Mouse (Mus musculus) embryonic facial prominence, embryonic 12.5 days (tissue): ENCODE data around the gene Smtnl2. TPM values are rescaled to one million over a fixed set of nuclear protein-coding genes. Genes with fewer than 3 reads are reported as not detected.
A peak's percentile ranks its signal among the peaks of the same experiment; 100 is the strongest.
"Not testable (repeated sequence)": the region's sequence is repeated elsewhere in the genome, so short reads cannot be mapped to it uniquely, and the experiment has no call there.

Experiments used
- ATAC-seq: fragments of 200-750 bp; cut with Nextera tagmentation; 2 replicates; pipeline ENCODE4 v1.8.0; 2017; ENCODE audit not compliant: insufficient number of reproducible peaks, insufficient read depth, low FRiP score, low TSS enrichment
- H3K27ac ChIP-seq: fragments of 300-500 bp; sonication (generic); 2 replicates; pipeline ENCODE4 v1.5.1; 2016; ENCODE audit warnings: mild to moderate bottlenecking
- H3K27me3 ChIP-seq: fragments of 300-500 bp; sonication (generic); 2 replicates; pipeline ENCODE4 v1.6.1; 2016; ENCODE audit warnings: mild to moderate bottlenecking, moderate library complexity
- H3K36me3 ChIP-seq: fragments of 300-500 bp; sonication (generic); 2 replicates; pipeline ENCODE4 v1.6.1; 2016; ENCODE audit warnings: mild to moderate bottlenecking
- H3K4me1 ChIP-seq: fragments of 300-500 bp; sonication (generic); 2 replicates; pipeline ENCODE4 v1.6.1; 2016
- H3K4me2 ChIP-seq: fragments of 300-500 bp; sonication (generic); replicated peaks from 2 replicates; pipeline ENCODE4 v1.6.1; 2016; ENCODE audit warnings: mild to moderate bottlenecking, moderate library complexity
- H3K4me3 ChIP-seq: fragments of 300-500 bp; sonication (generic); 2 replicates; pipeline ENCODE4 v1.5.1; 2016; ENCODE audit warnings: mild to moderate bottlenecking
- H3K9ac ChIP-seq: fragments of 300-500 bp; sonication (generic); 2 replicates; pipeline ENCODE4 v1.6.1; 2016; ENCODE audit warnings: mild to moderate bottlenecking, moderate library complexity
- H3K9me3 ChIP-seq: fragments of 300-500 bp; sonication (generic); 2 replicates; pipeline ENCODE4 v1.6.1; 2016; ENCODE audit warnings: mild to moderate bottlenecking, moderate library complexity
- WGBS: fragments of 180-500 bp; shearing (Covaris S2); methylation state at CpG from one replicate; pipeline ENCODE4 v1.1.7; 2016; 5-methylcytosine and 5-hydroxymethylcytosine counted together
- polyA plus RNA-seq: library from polyadenylated mRNA; unstranded; fragments of >200 nt; fragmentation: Nextera tagmentation; extraction: Ambion mirVana; gene quantifications from 2 replicates; pipeline ENCODE4 v1.2.1, GENCODE M21; 2016

Gene Smtnl2
- polyA plus RNA-seq, 1 experiment from 2014 or later = 23.4 TPM

DNA sequence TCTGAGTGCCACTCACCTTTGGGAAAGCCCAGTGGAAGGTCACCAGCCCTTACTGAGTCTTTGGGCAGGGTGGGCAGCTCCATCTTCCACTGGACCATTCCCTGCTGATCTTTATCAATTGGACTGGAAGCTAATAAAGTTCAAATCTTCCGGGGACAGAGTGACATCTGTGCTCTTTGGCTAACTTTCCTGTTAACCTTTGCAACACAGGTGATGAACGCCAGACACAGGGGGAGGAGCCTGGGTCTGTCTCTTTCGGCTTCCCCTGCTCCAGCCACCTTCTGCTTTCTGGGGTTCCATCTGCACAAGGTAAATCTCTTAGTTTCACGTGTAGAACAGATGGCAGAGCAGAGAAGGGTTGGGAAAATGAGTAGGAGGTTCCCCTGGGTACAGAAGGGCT lies 26.9 kb upstream of the Smtnl2 start:
- Histone ChIP-seq H3K9me3 (no peaks in the 10 kb centered on the region), H3K36me3 (peaks cover 13% of the 10 kb centered on the region), H3K4me1 (peaks cover 7% of the 10 kb centered on the region; the same call in 1 of the 2 replicates), H3K4me2 (no peak overlapping the region), H3K4me3 (no peak overlapping the region), H3K27ac (no peak overlapping the region), H3K9ac (no peak overlapping the region), H3K27me3 (no peaks in the 10 kb centered on the region)
- no peak for ATAC-seq
- 61% methylated on average over 4 of the region's 4 CpGs for WGBS

DNA sequence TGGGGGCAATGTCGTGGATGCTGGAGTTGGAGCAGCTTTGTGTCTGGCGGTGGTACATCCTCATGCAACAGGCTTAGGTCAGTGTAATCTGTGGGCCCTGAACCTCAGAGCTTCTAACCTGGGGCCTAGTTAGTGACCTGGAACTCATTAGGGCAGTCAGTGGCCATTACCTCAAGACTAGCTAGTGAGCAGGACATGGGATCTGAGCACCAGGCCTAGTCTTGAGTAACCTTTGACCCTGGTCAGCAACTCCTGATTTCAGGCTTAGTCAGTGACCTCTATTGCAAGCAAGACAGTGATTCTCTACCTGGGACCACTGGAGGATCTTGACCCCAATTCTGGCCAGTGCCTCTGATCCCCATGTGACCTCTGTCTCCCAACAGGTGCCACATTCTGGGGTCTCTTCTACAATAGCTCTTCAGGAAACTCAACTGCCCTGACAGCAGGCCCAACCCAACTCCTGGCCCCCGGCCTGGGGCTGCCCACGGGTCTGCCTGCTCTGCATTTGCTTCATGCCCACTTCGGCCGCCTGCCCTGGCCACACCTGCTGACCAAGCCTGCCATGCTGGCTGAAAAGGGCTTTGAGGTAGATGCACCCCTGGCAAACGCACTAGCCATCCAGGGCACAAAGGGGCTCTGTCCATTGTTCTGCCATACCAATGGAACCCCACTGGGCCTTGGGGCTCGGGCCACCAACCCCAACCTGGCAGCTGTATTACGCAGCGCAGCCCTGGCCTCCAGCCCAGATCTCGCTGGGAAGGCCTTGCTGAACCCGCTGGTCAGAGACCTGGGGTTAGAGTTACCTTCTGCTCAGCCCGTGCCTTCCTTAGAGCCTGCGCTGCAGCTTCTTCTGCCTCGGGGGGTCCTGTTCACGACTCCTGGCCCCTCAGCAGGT lies 25.5 kb upstream of the Smtnl2 start:
- no peaks in the 10 kb centered on the region for H3K9me3 ChIP-seq
- WGBS = 79% methylated on average over 16 of the region's 16 CpGs
- no peak for ATAC-seq

DNA sequence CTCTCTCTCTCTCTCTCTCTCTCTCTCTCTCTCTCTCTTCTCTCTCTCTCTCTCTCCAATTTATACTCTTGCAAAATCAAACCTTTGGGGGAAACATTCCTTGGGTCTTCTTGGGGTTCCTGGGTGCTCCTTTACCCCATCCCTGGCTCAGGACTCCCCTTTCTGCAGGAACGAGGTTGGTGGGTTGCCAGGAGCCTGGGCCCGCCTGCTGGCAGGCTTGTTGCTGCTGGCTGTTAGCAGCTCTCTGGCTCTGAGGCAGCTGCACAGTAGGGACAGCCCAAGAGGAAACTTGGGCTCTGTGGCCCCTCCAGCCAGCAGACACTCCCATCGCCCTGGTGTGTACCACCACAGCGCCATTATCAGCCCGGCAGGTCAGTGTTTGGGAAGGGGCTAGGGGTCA lies 24.8 kb upstream of the Smtnl2 start:
- Histone ChIP-seq H3K4me2 (no peak overlapping the region), H3K9ac (no peak overlapping the region), H3K4me1 (no peaks in the 10 kb centered on the region), H3K9me3 (no peaks in the 10 kb centered on the region), H3K36me3 (no peaks in the 10 kb centered on the region), H3K27me3 (no peaks in the 10 kb centered on the region), H3K4me3 (no peak overlapping the region), H3K27ac (no peak overlapping the region)
- WGBS = 72% methylated on average over 5 of the region's 5 CpGs
- ATAC-seq = no peak

More for the DNA sequence above, 25.5 kb upstream of the Smtnl2 start:
- H3K27me3 ChIP-seq = no peaks in the 10 kb centered on the region
- no peak overlapping the region for H3K4me3 ChIP-seq
- H3K36me3 ChIP-seq = no peaks in the 10 kb centered on the region
- no peak overlapping the region for H3K9ac ChIP-seq
- H3K4me1 ChIP-seq = peaks cover 1% of the 10 kb centered on the region; the same call in 1 of the 2 replicates
- no peak overlapping the region for H3K4me2 ChIP-seq
- no peak overlapping the region for H3K27ac ChIP-seq

DNA sequence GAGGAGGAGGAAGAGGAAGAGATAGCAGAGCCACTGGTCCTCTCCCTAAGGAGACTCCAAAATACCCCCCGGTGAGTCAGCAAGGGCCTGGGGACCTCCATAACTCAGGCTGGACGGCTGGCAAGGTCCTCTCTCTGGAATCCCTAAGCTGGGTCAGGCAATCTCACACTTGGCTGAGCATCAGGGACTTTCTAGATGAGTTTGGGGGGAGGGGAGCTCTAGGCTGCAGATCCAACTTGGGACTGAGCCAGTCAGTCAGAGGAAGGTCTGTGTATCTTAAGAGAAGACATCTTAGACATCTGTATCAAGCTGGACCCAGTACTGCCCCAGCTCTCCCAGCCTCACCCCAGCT lies 24.2 kb upstream of the Smtnl2 start:
- Histone ChIP-seq H3K9ac (no peak overlapping the region), H3K4me2 (no peak overlapping the region), H3K4me3 (no peak overlapping the region), H3K4me1 (no peaks in the 10 kb centered on the region), H3K27ac (no peak overlapping the region), H3K9me3 (no peaks in the 10 kb centered on the region), H3K27me3 (no peaks in the 10 kb centered on the region), H3K36me3 (no peaks in the 10 kb centered on the region)
- ATAC-seq = no peak
- 79% methylated on average over 2 of the region's 2 CpGs for WGBS

DNA sequence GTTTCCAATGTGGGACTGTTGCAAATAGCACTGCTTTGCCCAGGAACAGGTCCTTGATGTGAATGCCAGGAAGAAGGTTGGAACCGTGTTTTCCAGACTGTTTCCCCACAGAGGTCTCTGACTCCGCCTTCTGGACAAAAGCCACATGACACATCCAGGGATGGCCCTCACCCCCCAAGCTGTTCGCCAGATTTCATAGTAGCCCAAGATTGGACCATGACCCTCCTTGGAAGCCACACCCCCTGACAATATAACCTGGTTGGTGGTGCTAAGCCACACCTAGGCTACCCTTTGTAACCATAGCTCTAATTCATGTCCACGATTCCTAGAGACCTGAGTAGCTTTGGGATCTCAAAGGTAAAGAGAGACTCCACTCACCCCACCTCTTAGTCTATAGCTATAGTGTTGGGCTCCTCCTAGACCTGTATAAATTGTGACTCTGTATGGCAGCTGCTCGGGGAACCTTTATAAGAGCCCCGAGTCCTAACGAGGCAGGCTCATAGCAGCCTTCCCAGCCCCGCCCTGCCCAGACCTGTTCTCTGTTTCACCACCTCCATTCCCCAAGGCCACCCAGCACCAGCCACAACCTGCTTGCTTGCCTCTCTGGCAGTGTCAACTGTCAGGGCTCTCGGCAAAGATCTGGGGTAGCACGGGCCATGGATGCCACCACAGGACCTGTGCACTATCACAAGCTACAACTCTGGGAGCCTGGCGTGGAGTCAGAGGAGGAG lies 23.6 kb upstream of the Smtnl2 start, which contains the start of gene Ggt6:
Gene Ggt6 (plus strand): TSS at position 564 of the 731 bp plus-strand sequence.
- Histone ChIP-seq H3K4me2 (no peak within 1 kb of the TSS), H3K4me3 (no peak within 1 kb of the TSS), H3K9me3 (no peaks in the 10 kb centered on the region), H3K36me3 (no peaks in the 10 kb centered on the region), H3K9ac (no peak within 1 kb of the TSS), H3K4me1 (no peaks in the 10 kb centered on the region), H3K27me3 (no peaks in the 10 kb centered on the region), H3K27ac (no peak within 1 kb of the TSS)
- 65% methylated on average over 11 of the region's 11 CpGs for WGBS
- ATAC-seq = no peak

DNA sequence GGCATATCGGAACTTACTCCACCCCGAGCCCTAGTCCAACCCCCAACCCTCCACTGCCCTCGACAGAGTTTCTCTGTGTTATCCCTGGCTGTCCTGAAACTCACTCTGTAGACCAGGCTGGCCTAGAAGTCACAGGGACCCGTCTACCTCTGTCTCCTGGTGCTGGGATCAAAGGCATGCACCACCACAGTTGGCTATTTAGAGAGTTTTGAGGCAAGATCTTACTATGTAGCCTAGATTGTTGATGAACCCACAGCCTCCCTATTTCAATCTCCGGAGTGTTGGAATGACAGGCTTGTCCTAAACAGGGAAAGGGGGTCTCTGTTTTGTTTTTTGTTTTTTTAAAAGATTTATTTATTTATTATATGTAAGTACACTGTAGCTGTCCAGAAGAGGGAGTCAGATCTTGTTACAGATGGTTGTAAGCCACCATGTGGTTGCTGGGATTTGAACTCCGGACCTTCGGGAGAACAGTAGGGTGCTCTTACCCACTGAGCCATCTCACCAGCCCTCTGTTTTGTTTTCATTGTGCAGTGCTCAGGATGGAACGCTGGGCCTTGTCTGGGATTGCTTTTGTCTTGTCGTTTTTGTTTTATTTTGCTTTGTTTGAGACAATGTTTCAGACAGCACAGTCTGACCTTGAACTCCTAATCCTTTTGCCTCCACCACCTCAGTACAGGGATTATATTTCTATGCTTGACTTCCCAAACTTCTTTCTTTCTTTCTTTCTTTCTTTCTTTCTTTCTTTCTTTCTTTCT lies 19.0 kb upstream of the Smtnl2 start:
- H3K9ac ChIP-seq, ATAC-seq, H3K9me3 ChIP-seq, H3K4me3 ChIP-seq, H3K36me3 ChIP-seq, H3K4me2 ChIP-seq, H3K27ac ChIP-seq, H3K4me1 ChIP-seq, H3K27me3 ChIP-seq: not testable (repeated sequence)
- WGBS = 66% methylated on average over 9 of the region's 9 CpGs

DNA sequence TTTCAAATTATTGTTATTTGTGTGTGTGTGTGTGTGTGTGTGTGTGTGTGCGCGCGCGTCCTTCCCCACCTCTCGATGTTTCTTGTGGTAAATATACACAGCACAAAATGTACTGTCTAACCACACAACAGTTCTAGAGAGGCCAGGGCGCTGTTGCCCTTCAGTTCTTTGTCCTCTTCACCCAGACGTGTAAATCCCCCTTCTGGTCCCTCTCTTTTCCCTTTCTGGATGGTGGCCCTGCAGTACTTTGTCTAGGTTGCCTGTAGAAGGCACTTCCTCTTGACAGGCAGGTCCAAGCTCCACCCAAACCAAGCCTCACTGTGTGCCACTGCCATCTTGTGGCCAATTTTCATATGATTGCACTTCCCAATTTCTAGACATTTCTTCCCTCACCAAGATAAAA lies 17.8 kb upstream of the Smtnl2 start:
- H3K9ac ChIP-seq = no peak overlapping the region
- no peak overlapping the region for H3K27ac ChIP-seq
- WGBS = 61% methylated on average over 7 of the region's 7 CpGs
- no peaks in the 10 kb centered on the region for H3K36me3 ChIP-seq
- H3K4me1 ChIP-seq = no peaks in the 10 kb centered on the region
- 0 out of 2 replicates have a peak overlapping the region, but pooled peaks have one; percentile 30 for H3K4me2 ChIP-seq
- no peaks in the 10 kb centered on the region for H3K27me3 ChIP-seq
- no peak for ATAC-seq
- H3K4me3 ChIP-seq = no peak overlapping the region
- H3K9me3 ChIP-seq = no peaks in the 10 kb centered on the region

DNA sequence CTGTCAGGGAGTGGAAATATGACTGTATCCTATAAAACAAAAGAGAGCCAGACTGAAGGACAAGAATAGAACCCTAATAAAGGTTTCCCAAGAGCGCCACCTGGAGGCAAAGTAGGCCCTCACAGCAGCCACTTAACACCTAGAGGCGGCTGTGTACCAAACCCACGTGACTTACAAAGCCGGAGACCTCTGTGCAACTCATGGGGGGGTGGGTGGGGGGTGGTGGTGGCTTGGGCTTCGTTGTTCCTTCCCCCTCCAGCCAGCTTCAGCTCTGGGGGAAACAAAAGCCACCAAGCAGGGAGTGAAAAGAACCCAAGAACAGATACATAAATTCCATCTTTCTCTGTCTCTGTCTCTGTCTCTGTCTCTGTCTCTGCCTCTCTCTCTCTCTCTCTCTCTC lies 17.2 kb upstream of the Smtnl2 start:
- Histone ChIP-seq H3K27ac (no peak overlapping the region), H3K4me1 (no peaks in the 10 kb centered on the region), H3K4me3 (no peak overlapping the region), H3K27me3 (no peaks in the 10 kb centered on the region), H3K9ac (no peak overlapping the region), H3K4me2 (no peak overlapping the region), H3K36me3 (no peaks in the 10 kb centered on the region), H3K9me3 (no peaks in the 10 kb centered on the region)
- 1% methylated on average over 5 of the region's 5 CpGs for WGBS
- ATAC-seq = no peak

DNA sequence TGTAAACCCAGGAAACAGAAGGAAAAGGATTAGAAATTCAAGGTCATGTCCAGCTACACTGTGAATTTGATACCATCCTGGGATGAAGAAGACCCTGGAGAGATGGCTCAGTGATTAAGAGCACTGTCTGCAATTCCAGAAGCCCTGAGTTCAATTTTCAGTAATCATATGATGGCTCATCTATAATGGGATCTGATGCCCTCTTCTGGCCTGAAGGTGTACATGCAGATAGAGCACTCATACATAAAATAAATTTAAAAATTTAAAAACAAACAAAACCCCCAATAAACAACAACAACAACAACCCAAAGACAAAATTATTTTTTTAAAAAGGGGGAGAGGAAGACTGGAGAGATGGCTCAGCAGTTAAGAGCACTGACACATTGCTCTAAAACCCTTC lies 15.4 kb upstream of the Smtnl2 start:
- no peaks in the 10 kb centered on the region for H3K9me3 ChIP-seq
- no peaks in the 10 kb centered on the region for H3K4me1 ChIP-seq
- no peak overlapping the region for H3K9ac ChIP-seq
- no peaks in the 10 kb centered on the region for H3K27me3 ChIP-seq
- H3K36me3 ChIP-seq = no peaks in the 10 kb centered on the region
- H3K4me2 ChIP-seq = no peak overlapping the region
- H3K4me3 ChIP-seq = no peak overlapping the region
- no peak overlapping the region for H3K27ac ChIP-seq
- ATAC-seq = no peak

DNA sequence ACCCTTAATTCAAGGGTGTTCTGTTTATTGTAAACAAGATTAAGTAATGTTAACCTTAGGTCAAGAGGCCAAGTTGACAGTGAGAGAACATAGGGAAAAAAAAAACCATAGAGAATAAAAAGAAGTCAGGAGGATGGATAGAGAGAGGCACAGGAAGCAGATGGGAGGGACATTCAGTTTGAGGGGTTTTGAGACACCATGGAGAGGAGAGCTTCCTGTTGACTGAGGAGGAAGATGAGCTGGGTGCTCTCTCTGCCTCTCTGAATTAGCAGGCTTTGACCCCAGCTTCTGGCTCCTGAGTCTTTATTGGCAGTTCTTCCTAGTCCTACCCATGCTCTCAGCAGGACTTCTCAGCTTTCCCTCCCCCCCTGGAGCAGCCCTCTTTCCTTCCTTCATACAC lies 13.7 kb upstream of the Smtnl2 start:
- Histone ChIP-seq H3K4me3 (no peak overlapping the region), H3K27ac (no peak overlapping the region), H3K27me3 (no peaks in the 10 kb centered on the region), H3K36me3 (no peaks in the 10 kb centered on the region), H3K9ac (no peak overlapping the region), H3K9me3 (no peaks in the 10 kb centered on the region), H3K4me1 (no peaks in the 10 kb centered on the region), H3K4me2 (no peak overlapping the region)
- no peak for ATAC-seq

DNA sequence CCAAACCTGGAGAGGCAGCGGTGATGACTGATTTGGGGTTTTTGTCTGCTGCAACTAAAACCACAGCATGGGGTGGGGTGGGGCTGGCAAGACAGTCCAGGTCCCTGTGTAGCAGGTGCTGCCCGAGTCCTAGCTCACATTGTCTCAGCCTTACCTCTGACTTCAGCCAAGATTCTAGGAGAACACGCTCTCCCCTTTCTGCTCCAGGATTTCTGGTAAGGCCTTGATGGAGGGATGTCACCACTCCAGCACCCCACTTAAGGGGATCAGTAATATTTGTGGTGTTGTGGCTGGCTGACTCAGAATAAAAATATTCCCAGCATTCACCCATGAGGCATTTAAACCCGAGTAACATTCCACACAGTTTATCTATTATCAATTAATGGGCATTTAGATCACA lies 12.2 kb upstream of the Smtnl2 start:
- Histone ChIP-seq H3K4me3 (no peak overlapping the region), H3K9ac (no peak overlapping the region), H3K27me3 (no peaks in the 10 kb centered on the region), H3K9me3 (no peaks in the 10 kb centered on the region), H3K4me2 (no peak overlapping the region), H3K27ac (no peak overlapping the region), H3K4me1 (no peaks in the 10 kb centered on the region), H3K36me3 (no peaks in the 10 kb centered on the region)
- ATAC-seq = no peak
- 86% methylated on average over 4 of the region's 4 CpGs for WGBS
